ENCODE assay signal across 21 mouse cellular contexts in the genomic region with DNA sequence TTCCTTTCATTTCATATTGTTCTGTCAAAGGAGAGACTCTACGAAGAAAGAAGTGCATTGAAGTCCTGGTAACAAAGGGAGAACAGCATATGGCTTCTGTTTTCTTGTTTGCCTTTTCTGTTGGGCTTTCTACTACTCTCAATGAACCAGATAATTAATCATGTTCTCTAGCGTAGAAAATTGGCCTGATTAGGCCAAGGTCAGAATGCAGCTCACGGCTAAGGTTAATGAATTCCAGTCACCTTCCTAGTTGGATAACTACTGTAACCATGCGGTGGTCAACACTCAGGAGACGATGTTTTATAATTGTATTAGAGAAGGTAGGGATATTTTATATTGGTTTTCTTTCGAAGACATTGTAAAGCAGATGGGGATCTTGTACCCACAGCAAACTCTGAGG.
A peak's percentile ranks its signal among the peaks of the same experiment; 100 is the strongest.
DNase-seq lines count a peak whose midpoint lies in the region; ATAC-seq lines count a peak whose summit lies in the region.
"Had no signal": no experiment of that assay in that cellular context is flagged by ENCODE, and none has a peak within 500 bp of the region (broad histone marks: within the 10 kb centered on the region; RNA-seq: fewer than 3 reads in every experiment).

No protein-coding gene starts in this region.

- H3K4me1 ChIP-seq in hindbrain, embryonic 16.5 days (ENCODE audit: control insufficient read depth, insufficient read depth, low read depth, low read length) = no peaks in the 10 kb centered on the region
- no peaks in the 10 kb centered on the region for H3K4me1 ChIP-seq in hindbrain, embryonic 10.5 days (replicated peaks)
- H3K4me1 ChIP-seq in kidney, embryonic 16.5 days (ENCODE audit: insufficient read depth, low read length) = no peaks in the 10 kb centered on the region
- H3K4me1 ChIP-seq: embryonic facial prominence, embryonic 12.5 days; forebrain, embryonic 15.5 days; heart, embryonic 13.5 days; hindbrain, embryonic 15.5 days; intestine, embryonic 15.5 days had no signal

- H3K4me3 ChIP-seq in hindbrain, embryonic 16.5 days (ENCODE audit: low read length) = no peak overlapping the region
- H3K4me3 ChIP-seq in hindbrain, embryonic 10.5 days = no peak overlapping the region
- no peak overlapping the region for H3K4me3 ChIP-seq in kidney, embryonic 16.5 days (ENCODE audit: low read length)
- H3K4me3 ChIP-seq: embryonic facial prominence, embryonic 12.5 days; forebrain, embryonic 15.5 days; heart, embryonic 13.5 days; hindbrain, embryonic 15.5 days; intestine, embryonic 15.5 days had no signal

- ATAC-seq in hindbrain, embryonic 16.5 days = peak; percentile 69
- peak; percentile 54; the same call in 1 of the 2 replicates for ATAC-seq in kidney, embryonic 16.5 days (ENCODE audit: low FRiP score, low TSS enrichment)
- ATAC-seq: activated CD4-positive, CD25-positive, alpha-beta regulatory T cell, adult 4 months; intestine, embryonic 15.5 days; Patski had no signal

- no peaks in the 10 kb centered on the region for H3K27me3 ChIP-seq in hindbrain, embryonic 16.5 days (replicated peaks; ENCODE audit: control insufficient read depth, insufficient read depth, low read length)
- no peaks in the 10 kb centered on the region for H3K27me3 ChIP-seq in hindbrain, embryonic 10.5 days (ENCODE audit: insufficient read depth, poor library complexity, severe bottlenecking)
- no peaks in the 10 kb centered on the region for H3K27me3 ChIP-seq in kidney, embryonic 16.5 days (ENCODE audit: insufficient read depth, low read length)
- H3K27me3 ChIP-seq: embryonic facial prominence, embryonic 12.5 days; forebrain, embryonic 15.5 days; heart, embryonic 13.5 days; hindbrain, embryonic 15.5 days; intestine, embryonic 15.5 days; Patski had no signal

- 36% methylated on average over 6 of the region's 6 CpGs for WGBS in hindbrain, embryonic 16.5 days
- WGBS in hindbrain, embryonic 10.5 days = 62% methylated on average over 6 of the region's 6 CpGs
- WGBS in kidney, embryonic 16.5 days = 45% methylated on average over 6 of the region's 6 CpGs

- H3K36me3 ChIP-seq in hindbrain, embryonic 16.5 days (ENCODE audit: control insufficient read depth, insufficient read depth, low read length) = no peaks in the 10 kb centered on the region
- no peaks in the 10 kb centered on the region for H3K36me3 ChIP-seq in hindbrain, embryonic 10.5 days
- H3K36me3 ChIP-seq in kidney, embryonic 16.5 days (ENCODE audit: insufficient read depth, low read length) = no peaks in the 10 kb centered on the region
- H3K36me3 ChIP-seq: embryonic facial prominence, embryonic 12.5 days; forebrain, embryonic 15.5 days; heart, embryonic 13.5 days; hindbrain, embryonic 15.5 days; intestine, embryonic 15.5 days had no signal

- H3K4me2 ChIP-seq in hindbrain, embryonic 16.5 days (ENCODE audit: low read length) = no peak overlapping the region
- no peak overlapping the region for H3K4me2 ChIP-seq in kidney, embryonic 16.5 days (replicated peaks; ENCODE audit: low read depth, low read length)
- H3K4me2 ChIP-seq: embryonic facial prominence, embryonic 12.5 days; forebrain, embryonic 15.5 days; heart, embryonic 13.5 days; hindbrain, embryonic 15.5 days; intestine, embryonic 15.5 days had no signal

- H3K27ac ChIP-seq in hindbrain, embryonic 16.5 days (ENCODE audit: low read depth, low read length) = no peak overlapping the region
- H3K27ac ChIP-seq in hindbrain, embryonic 10.5 days = no peak overlapping the region
- H3K27ac ChIP-seq in kidney, embryonic 16.5 days (ENCODE audit: low read length) = no peak overlapping the region
- H3K27ac ChIP-seq: embryonic facial prominence, embryonic 12.5 days; forebrain, embryonic 15.5 days; heart, embryonic 13.5 days; hindbrain, embryonic 15.5 days; intestine, embryonic 15.5 days had no signal

- intact Hi-C loops in left cerebral cortex, postnatal 36 days (cut with DNase I) = no loop called here

- H3K9ac ChIP-seq in hindbrain, embryonic 16.5 days (ENCODE audit: low read depth, low read length) = no peak overlapping the region
- no peak overlapping the region for H3K9ac ChIP-seq in kidney, embryonic 16.5 days (replicated peaks; ENCODE audit: low read length)
- H3K9ac ChIP-seq: embryonic facial prominence, embryonic 12.5 days; forebrain, embryonic 15.5 days; heart, embryonic 13.5 days; hindbrain, embryonic 15.5 days; intestine, embryonic 15.5 days had no signal

- H3K9me3 ChIP-seq in hindbrain, embryonic 16.5 days (ENCODE audit: control insufficient read depth, low read length) = no peaks in the 10 kb centered on the region
- H3K9me3 ChIP-seq in hindbrain, embryonic 10.5 days = no peaks in the 10 kb centered on the region
- no peaks in the 10 kb centered on the region for H3K9me3 ChIP-seq in kidney, embryonic 16.5 days (ENCODE audit: low read length)
- H3K9me3 ChIP-seq: embryonic facial prominence, embryonic 12.5 days; forebrain, embryonic 15.5 days; heart, embryonic 13.5 days; hindbrain, embryonic 15.5 days; intestine, embryonic 15.5 days had no signal

- peak; percentile 13 for DNase-seq in adrenal gland, adult 2 months
- no peak for DNase-seq in adrenal gland, adult 8-10 months
- no peak for DNase-seq in hindbrain, embryonic 10.5 days (ENCODE audit: low spot score)
- DNase-seq in kidney, postnatal 4 days = no peak
- DNase-seq in retina, postnatal 1 day = peak; percentile 43
- no peak for DNase-seq in left cerebral cortex, postnatal 36 days (ENCODE audit: low spot score in 2 of 2)
- DNase-seq: adrenal gland, postnatal 36 days; B cell, adult 2 months; cerebellum, adult 2 months; gastrocnemius, postnatal 36 days; heart, adult 11 months; heart, postnatal 36 days had no signal

Comparison
In these comparisons a context has a peak if more than half of its experiments do, and no peak if none do; other contexts are left out.
1. DNase-seq: peak in adrenal gland, adult 2 months (single experiment) and retina, postnatal 1 day (single experiment); none in adrenal gland, adult 8-10 months (single experiment), hindbrain, embryonic 10.5 days (single experiment), kidney, postnatal 4 days (0 of 2) and left cerebral cortex, postnatal 36 days (0 of 2).